Mouse (Mus musculus) liver, adult 2 months (tissue): Measurements from ENCODE around the gene Tm9sf4. TPM values are rescaled to one million over a fixed set of nuclear protein-coding genes. Genes with fewer than 3 reads are reported as not detected.

Experiments
- DNase-seq: peaks from one replicate; pipeline ENCODE4 v3.0.0-alpha.2; 2011; ENCODE audit warnings: low read depth, low spot score; ENCODE audit errors: extremely low read depth
- H3K27ac ChIP-seq: fragments of 200-500 bp; replicated peaks from 2 replicates; pipeline ENCODE4 v1.5.1; 2012; ENCODE audit warnings: low read depth, mild to moderate bottlenecking, control low read depth, inconsistent platforms, low read length; ENCODE audit not compliant: insufficient read depth
- H3K27me3 ChIP-seq: fragments of 200-500 bp; 2 replicates; pipeline ENCODE4 v1.6.1; 2012; ENCODE audit warnings: mild to moderate bottlenecking, moderate library complexity, low read length, inconsistent platforms; ENCODE audit not compliant: control insufficient read depth, insufficient read depth
- H3K36me3 ChIP-seq: fragments of 200-500 bp; 2 replicates; pipeline ENCODE4 v1.6.1; 2012; ENCODE audit warnings: low read length, inconsistent platforms; ENCODE audit not compliant: control insufficient read depth, insufficient read depth
- H3K4me1 ChIP-seq: fragments of 200-500 bp; 2 replicates; pipeline ENCODE4 v1.6.1; 2011; ENCODE audit warnings: low read length; ENCODE audit not compliant: control insufficient read depth, insufficient read depth
- H3K4me3 ChIP-seq: fragments of 200-500 bp; 2 replicates; pipeline ENCODE4 v1.5.1; 2011; ENCODE audit warnings: low read depth, mild to moderate bottlenecking, control low read depth, low read length, moderate library complexity; ENCODE audit not compliant: insufficient read depth
- H3K79me2 ChIP-seq: fragments of 200-500 bp; 2 replicates; pipeline ENCODE4 v1.6.1; 2012; ENCODE audit warnings: inconsistent platforms, mild to moderate bottlenecking, low read length, moderate library complexity; ENCODE audit not compliant: control insufficient read depth, insufficient read depth
- H3K9ac ChIP-seq: fragments of 200-500 bp; 2 replicates; pipeline ENCODE4 v1.6.1; 2012; ENCODE audit warnings: low read depth, mild to moderate bottlenecking, control low read depth, inconsistent platforms, low read length
- CTCF ChIP-seq: fragments of 200-500 bp; IDR thresholded peaks from 2 replicates; pipeline ENCODE4 v1.5.1; 2011; ENCODE audit warnings: low read depth, low read length, control low read depth
- POLR2A ChIP-seq: fragments of 200-500 bp; IDR thresholded peaks from 2 replicates; pipeline ENCODE4 v1.6.1; 2011; ENCODE audit warnings: low read length, control low read depth; ENCODE audit not compliant: insufficient read depth; ENCODE audit errors: extremely low read depth
- WGBS: fragments of 180-500 bp; shearing (Covaris S2); methylation state at CpG from one replicate; pipeline ENCODE4 v1.1.7; 2018; 5-methylcytosine and 5-hydroxymethylcytosine counted together
- polyA plus RNA-seq: library from polyadenylated mRNA; depleted of rRNA; stranded (reverse); fragments of >200 nt; gene quantifications from 2 replicates; pipeline ENCODE4 v1.2.3, GENCODE M21; 2012
- total RNA-seq: library from RNA; depleted of rRNA; stranded (reverse); fragments of >200 nt; gene quantifications from 2 replicates; pipeline ENCODE4 v1.2.3, GENCODE M21; 2014

Tm9sf4 gene
- total and polyA plus RNA-seq, 2 experiments = 28.0 to 45.5 TPM

- TF ChIP-seq CTCF (no peak), POLR2A (no peak)
- H3K9ac ChIP-seq = no peak overlapping the region
- no peaks in the 10 kb centered on the region for H3K79me2 ChIP-seq
- WGBS = 86% methylated on average over 4 of the region's 4 CpGs
- no peak for DNase-seq
- H3K27ac ChIP-seq = no peak overlapping the region
- no peaks in the 10 kb centered on the region for H3K27me3 ChIP-seq
- no peak overlapping the region for H3K4me3 ChIP-seq
- H3K36me3 ChIP-seq = no peaks in the 10 kb centered on the region
- H3K4me1 ChIP-seq = no peaks in the 10 kb centered on the region
Measured at GRCm38 (mm10) chr2:153221620-153222019, 60.5 kb downstream of the Tm9sf4 start.

- Histone ChIP-seq H3K79me2 (no peaks in the 10 kb centered on the region), H3K4me3 (no peak overlapping the region), H3K27me3 (no peaks in the 10 kb centered on the region), H3K9ac (no peak overlapping the region), H3K4me1 (no peaks in the 10 kb centered on the region), H3K27ac (no peak overlapping the region), H3K36me3 (no peaks in the 10 kb centered on the region)
- TF ChIP-seq CTCF (no peak), POLR2A (no peak)
- no peak for DNase-seq
Measured at GRCm38 (mm10) chr2:153222130-153222529, 61.0 kb downstream of the Tm9sf4 start.

- WGBS = 89% methylated on average over 2 of the region's 2 CpGs
- H3K27ac ChIP-seq = no peak overlapping the region
- no peak overlapping the region for H3K9ac ChIP-seq
Measured at GRCm38 (mm10) chr2:153222566-153222965, 61.5 kb downstream of the Tm9sf4 start.

GRCm38 (mm10) chr2:153224946-153225594, 64.0 kb downstream of the Tm9sf4 start, which contains the start of gene Tspyl3:
Tspyl3 (minus strand) TSS chr2:153225441.
- Histone ChIP-seq H3K27ac (no peak within 1 kb of the TSS), H3K9ac (peak within 1 kb of the TSS; percentile 83), H3K27me3 (no peaks in the 10 kb centered on the region), H3K79me2 (no peaks in the 10 kb centered on the region), H3K4me3 (peak within 1 kb of the TSS; percentile 94), H3K36me3 (no peaks in the 10 kb centered on the region), H3K4me1 (no peaks in the 10 kb centered on the region)
- no peak for TF ChIP-seq CTCF
- no peak for TF ChIP-seq POLR2A
- 15% methylated on average over 31 of the region's 31 CpGs for WGBS
- DNase-seq = no peak

More at GRCm38 (mm10) chr2:153222566-153222965, 61.5 kb downstream of the Tm9sf4 start:
- Histone ChIP-seq H3K4me3 (no peak overlapping the region), H3K36me3 (no peaks in the 10 kb centered on the region), H3K79me2 (no peaks in the 10 kb centered on the region), H3K4me1 (no peaks in the 10 kb centered on the region), H3K27me3 (no peaks in the 10 kb centered on the region)
- TF ChIP-seq POLR2A (no peak), CTCF (no peak)
- no peak for DNase-seq

- DNase-seq = no peak
- Histone ChIP-seq H3K4me3 (peak overlapping the region; percentile 94), H3K79me2 (no peaks in the 10 kb centered on the region), H3K9ac (peak overlapping the region; percentile 83; the same call in 1 of the 2 replicates), H3K27me3 (no peaks in the 10 kb centered on the region), H3K27ac (no peak overlapping the region), H3K36me3 (no peaks in the 10 kb centered on the region; the same call in 1 of the 2 replicates), H3K4me1 (no peaks in the 10 kb centered on the region)
- 33% methylated on average over 3 of the region's 3 CpGs for WGBS
- TF ChIP-seq POLR2A = no peak
- no peak for TF ChIP-seq CTCF
Measured at GRCm38 (mm10) chr2:153225595-153225953, 64.5 kb downstream of the Tm9sf4 start.

GRCm38 (mm10) chr2:153227959-153228358, 66.9 kb downstream of the Tm9sf4 start:
- Histone ChIP-seq H3K9ac (no peak overlapping the region), H3K27me3 (no peaks in the 10 kb centered on the region), H3K4me1 (no peaks in the 10 kb centered on the region), H3K27ac (no peak overlapping the region), H3K4me3 (no peak overlapping the region), H3K79me2 (no peaks in the 10 kb centered on the region), H3K36me3 (peaks cover 9% of the 10 kb centered on the region; the same call in 1 of the 2 replicates)
- TF ChIP-seq CTCF (no peak), POLR2A (no peak)
- no peak for DNase-seq
- WGBS = 91% methylated on average over 4 of the region's 4 CpGs
